Mouse (Mus musculus) kidney, postnatal 4 days (tissue): Measurements from ENCODE around the gene Fam45a.
A peak's percentile ranks its signal among the peaks of the same experiment; 100 is the strongest.

Experiments
- DNase-seq, 2 experiments: peaks; one replicate each; pipeline ENCODE4 v3.0.0; 2021; ENCODE audit warnings: mixed read lengths in 2 of 2

Fam45a gene

DNA sequence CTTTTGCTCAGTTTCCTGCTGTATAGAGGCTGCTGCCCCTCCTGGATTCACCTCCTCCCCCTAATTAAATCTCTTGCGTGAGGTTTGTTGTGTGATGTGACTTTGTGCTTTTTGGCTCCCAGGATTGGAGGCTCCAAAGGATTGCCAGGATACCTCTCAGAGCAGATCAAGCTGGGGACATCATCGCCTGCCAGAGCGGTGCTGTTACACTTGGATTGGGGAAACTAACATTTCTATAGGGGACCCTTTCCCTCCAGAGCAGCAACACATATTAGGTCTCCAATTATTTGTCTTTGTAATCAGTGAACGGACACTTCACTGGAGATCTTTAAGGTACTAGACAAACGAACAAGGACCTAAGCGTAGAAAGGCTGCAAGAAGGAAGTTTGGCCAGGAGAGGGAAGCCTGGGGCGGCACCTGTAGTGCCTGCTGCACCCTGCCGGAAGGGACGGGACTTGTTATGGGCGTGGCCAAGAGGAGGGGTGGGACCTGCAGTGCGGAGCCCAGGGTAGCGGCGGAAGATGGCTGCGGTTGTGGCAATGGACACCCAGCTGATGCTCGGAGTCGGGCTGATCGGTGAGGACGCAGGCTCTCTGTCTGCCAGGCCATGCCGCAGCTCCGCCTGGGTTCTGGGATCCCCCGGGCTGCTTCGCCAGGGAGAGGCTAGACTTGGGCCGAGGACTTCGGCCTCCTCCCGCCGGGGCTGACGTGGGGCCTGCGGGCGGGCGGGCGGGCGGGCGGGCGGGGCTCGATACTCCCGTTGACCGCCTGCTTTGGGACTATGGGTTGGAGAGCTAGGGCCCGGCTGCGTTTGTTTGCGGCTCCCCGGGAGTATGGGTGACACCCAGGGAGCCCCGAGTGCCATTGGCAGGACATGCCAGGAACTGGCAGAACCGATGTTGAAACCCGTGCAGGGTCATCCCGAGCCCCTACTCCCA lies at the start of gene Fam45a:
Fam45a (plus strand) TSS at position 488 of the 938 bp plus-strand sequence.
- DNase-seq, result peak; percentile 92 to 96

DNA sequence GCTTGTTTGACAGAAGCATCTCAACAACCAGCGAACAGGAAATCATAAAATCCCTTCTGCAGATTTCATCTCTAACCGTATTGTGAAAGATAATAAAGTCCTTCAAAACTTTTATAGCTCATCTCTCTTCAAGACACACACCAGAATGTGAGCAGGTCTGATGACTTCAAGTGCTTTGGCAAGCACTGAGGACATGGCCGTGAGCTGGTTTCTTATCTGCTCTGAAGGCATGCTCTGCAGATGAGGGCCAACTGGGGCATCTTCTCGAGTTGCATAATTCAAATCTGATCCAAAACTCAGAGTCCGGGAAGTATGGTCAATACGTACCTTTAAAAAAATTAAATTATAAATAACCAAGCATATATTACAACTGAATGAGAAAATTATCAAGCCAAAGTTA lies 38.0 kb upstream of the Fam45a start:
- no peak for DNase-seq

DNA sequence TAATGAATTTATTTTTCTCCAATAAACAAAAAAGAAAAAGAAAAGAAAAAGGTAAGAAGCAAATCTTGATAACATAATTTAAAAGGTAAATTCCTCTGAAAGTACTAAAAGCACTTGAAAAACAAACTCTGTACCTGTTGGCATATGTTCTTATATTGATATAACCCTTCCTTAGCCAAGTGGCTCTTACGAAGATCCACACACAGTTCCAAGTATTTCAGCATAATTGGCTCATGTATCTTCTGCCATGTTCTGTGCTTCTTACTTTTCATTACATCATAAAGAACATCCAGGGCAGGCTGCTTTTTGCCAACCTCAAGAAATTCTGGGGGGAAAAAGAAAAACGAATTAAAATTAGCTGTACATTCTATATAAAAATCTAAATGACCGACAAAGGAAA lies 29.4 kb upstream of the Fam45a start:
- DNase-seq, result no peak

DNA sequence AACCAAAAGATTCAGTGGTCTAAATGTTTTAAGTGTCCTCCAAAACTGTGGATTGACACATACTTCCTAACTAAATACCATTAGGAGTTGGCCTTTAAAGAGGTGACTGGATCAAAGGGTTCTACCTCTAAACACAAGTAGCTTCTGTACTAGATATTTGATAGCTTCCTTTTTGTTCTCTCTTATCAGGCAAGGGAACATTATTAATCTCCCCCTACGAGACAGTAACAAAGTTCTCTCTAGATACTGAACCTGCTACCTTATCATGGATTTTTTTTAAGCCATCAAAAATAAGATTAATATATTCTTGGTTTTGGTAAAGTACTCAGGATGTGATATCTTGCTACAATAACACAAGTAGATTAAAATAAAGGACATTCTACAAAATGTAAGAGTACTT lies 26.7 kb upstream of the Fam45a start:
- DNase-seq, result no peak

DNA sequence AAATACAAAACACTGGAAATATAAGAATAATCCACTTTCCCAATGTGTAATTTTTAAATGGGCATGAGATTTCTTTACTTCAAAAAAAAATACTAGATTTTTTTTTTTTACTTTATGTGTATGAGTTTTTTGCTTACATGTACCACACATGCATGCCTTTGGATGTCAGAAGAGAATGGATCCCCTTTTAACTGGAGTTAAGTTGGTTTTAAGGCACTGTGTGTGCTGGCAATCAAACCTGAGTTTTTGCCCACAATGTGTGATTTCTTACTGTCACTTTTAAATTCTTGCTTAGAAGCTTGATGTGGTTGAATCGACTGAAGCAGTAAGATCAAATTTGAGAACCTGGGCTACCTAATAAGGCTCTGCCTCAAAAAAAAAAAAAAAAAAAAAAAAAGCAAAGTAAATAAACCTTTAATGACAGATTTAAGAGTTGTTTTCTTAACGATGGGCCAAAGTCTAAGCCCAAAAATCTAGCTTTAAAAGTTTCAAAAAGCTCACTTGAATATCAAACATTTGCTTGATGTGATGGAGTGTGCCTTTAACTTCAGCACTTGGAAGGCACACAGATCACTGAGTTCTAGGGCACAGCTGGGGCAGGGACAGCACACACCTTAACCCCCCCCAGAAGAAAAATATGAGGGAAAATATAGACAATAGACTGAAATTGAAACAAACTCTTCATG lies 23.8 kb upstream of the Fam45a start:
- no peak for DNase-seq

DNA sequence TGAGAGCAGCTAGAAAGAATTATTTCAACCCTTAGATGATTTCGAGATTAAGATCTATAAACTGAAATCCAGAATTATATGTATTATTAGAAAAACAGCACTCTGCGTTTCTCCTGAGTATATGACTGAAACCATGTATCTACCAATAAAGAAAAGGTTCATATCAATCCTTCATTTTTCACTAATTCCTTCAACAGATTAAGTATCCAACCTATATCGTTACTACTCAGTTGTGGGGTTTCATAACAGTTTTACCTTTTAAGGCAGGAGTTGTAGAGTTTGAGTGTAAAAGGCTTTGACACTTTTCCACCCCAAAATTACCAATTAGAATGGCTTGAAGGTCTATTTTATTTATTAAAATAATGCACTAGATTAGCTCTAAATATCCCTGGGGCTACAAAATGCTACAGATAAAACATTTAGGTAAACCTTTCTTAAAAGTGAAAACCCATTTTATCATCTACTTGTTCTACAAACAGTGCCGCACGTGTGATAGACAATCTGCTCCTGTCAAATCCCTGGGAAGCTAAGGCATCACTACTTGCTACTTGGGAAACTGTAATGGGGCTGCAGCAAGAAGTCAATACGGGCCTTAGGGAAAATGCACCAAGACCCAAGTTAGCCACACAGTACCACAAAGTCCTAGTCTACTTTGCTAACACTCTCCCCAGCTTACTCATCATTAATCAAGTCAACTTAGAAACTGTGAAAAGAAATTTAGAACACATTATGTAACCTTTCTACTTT lies 23.0 kb upstream of the Fam45a start:
- DNase-seq, result no peak

DNA sequence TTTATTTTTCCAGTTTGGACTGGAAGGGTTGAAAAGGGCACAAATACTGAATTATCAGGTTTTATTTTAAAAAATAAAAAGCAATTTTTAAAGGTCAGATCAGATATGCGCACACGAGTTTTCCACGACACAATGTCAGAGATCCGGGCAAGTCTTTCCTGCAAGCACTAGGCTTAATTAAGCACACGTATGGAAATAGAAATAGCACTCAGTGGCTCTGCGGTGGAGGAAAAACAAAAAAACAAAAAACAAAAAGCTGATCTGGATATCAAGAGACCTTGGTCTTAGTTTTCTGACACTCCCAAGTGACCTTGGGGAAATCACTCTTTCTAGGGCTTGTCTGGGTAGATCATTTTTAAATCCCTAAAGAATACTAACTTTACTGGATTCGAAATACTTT lies 21.9 kb upstream of the Fam45a start:
- no peak for DNase-seq

DNA sequence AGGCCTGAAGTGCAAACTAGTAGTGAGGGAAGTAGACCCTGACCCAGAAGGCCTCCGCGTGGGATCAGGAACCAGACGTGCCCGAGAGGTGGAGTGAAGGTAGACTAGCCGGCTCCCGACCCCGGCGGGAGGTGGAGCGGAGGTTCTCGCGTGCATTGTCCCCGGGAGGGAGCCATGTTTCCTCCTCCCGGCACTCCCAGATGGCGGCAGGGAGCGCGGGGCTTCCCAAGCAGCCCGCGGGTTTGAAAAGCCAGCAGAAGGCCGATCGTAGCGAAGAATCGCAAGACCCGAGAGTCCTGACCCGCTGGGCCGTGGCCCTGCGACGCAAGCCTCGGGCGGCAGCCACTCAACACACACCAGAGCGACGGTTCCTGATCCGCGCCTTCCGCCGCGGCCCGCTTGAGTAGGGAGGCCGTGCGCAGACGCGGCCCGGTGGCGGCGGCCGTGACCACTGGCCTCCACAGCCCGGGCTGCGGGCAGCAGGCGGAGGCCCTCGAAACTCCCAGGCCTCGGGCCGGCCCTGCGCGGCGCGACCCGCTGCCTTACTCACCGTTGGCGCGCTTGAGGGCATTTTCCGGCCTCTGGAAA lies 21.4 kb upstream of the Fam45a start:
- peak; percentile 66 to 83 for DNase-seq

DNA sequence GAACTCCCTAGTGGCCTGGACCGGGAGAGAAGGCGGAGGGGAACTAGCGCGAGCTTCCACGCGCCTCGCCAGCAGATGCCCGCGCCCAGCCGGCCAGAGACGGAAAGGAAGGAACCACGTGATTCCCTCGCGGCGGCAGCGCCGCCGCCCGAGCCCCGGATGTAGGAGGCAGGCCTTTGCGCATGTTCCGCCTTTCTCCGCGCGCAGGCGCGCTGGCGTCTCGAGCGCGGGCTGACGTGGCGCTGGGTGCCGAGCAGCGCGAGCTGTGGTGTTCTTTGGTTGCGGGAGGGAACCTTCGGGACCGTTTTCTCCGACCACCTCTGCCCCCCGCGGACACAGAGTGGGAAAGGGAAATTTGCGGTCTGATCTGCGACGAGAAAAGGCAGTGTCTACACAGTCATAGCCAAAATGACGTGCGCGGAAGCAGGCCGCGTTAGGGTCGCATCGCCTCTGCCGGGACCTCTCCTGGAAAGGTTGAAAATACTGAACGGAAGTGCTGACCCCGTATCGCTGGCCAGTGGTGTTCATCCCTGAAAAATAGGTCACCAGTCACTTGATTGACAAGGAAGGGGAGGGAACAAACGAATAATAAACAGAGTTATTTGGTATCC lies 20.7 kb upstream of the Fam45a start, which contains the start of gene Eif3a:
Eif3a (minus strand) TSS at position 108 of the 611 bp plus-strand sequence.
- peak; percentile 95 to 97 for DNase-seq

DNA sequence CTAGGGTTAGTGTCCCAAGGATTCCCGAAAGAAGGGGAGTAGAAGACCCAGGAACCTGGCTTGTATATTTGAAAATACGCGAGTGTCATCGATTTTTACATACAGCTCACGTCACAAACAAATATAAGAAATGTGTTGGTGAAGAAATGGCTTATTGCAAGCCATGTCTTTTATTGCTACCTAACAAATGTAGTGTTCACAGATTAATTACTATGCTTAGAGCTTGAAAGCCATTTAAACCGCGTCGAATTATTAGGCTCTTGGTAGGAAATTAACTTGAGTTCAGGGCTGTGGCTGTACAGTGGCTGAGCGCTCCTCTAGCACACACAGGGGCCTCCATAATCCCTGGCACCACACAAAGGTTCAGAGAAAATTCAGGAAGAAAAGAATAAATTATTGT lies 20.2 kb upstream of the Fam45a start:
- no peak for DNase-seq

DNA sequence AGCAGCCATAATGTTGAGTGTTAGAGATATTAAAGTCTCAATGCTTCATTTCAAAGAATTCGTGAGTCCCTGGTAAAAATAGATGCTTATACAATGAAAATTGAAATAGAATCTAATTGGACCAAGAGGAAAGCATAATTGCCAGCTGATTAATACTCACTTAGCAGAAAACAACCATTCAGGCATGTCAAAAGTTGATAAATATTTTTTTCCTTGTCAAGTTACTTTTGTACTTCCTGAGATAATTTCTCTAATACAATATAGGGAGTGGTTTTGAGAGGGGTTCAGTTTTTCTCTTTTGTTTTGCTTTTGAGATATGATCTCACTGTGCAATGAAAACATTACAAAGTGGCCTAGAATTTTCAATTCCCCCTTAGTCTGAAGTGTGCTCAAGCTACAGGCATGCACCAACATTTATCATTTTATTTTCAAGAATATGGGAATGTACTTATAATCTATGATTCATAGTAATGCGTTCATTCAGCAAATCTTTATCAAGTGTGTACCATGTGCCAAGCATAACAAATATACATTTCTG lies 18.1 kb upstream of the Fam45a start:
- DNase-seq, result no peak

DNA sequence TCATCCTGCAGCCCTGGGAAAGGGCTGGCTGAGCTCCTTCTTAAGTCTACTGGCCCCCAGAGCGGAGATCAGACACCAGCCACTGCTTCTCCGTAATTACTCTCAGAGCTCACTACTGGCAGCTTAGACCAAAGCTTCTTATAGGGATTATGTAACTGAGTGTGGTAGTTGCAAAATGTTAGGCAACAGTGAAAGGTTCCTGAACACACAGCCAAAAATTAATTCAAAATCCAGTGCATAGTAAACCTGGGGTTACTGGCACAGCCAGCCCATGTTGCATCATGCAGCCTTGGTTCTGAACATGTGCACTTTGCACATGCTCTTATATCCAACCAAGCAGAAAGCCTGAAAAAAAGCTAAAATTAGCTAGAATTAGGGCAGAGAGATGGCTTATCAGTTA lies 16.1 kb upstream of the Fam45a start:
- no peak for DNase-seq

DNA sequence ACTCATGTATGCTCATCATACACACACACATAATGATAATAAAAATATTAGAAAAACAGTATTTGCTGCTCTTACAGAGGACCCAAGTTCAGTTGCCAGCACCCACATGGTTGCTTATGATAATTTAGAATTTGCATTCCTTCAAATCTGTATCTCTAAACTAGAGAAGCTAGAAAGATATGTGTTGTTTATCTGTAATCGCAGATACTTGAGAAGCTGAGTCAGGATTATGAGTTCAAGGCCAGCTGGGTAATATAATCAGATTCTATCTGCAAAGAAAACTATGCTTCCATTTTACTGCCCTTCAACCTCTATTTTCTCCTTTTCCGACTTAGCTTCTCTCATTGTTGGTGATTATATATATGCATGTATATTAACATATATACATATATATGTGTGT lies 14.0 kb upstream of the Fam45a start:
- DNase-seq, result no peak

DNA sequence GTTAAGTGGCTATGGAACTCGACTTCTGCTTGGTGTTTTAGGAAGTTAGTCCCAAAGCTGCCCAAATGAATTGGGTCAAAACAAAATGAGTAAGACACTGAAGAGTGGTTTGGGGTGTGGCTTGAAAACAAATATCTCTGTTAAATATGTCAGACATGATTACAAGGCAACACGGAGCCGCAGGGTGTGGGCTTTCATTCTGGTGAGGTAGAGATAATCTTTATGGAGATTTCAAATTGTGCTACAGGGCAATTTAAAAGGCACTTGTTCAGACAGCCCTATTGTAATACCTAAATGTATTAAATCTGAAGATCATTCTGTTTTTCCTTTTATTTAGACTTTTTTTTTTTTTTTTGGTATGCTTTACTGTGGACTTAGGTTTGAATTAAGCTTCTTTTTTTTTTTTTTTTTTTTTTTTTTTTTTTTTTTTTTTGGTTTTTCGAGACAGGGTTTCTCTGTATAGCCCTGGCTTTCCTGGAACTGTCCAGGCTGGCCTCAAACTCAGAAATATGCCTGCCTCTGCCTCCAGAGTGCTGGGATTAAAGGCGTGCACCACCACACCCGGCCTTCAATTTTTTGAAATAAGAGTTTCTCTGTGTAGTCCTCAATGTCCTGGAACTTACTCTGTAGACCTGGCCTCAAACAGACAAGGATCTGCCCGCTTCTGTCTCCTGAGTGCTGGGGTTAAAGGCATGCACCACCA lies 11.4 kb upstream of the Fam45a start:
- DNase-seq, result no peak

DNA sequence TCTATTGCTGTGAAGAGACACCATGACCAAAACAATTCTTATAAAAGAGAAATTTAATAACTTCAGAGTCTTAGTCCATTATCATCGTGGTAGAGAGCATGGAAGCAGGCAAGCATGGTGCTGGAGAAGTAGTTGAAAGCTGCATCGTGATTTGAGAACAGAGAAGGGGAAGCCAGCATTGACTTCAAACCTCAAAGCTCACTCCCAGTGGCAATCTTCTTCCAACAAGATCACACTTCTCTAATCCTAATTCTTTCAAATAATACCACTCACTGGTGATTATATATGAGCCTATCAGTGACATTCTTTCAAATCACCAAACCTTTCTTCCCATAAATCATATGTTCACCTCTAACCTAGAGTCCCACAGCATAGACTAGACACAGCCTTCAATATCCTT lies 6.5 kb upstream of the Fam45a start:
- no peak for DNase-seq

DNA sequence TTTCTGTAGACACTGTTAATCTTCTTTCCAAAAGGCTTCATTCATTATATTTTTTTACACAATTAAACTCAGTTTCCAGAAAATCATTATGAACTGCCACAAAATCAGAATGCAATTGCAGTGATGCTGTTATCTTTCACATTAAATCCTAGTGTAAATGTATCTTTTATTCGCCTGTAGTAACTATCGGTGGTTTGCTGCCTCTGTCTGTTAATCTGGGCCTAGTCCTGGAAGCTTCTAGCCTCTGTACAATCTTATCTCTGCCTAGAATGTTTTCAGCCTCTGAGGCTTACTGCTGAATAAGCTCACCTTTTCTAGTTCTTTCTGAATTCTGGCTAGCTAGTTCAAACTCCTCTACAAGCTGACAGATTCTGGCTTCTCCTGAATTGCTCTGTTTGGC lies 1.5 kb upstream of the Fam45a start:
- no peak for DNase-seq

DNA sequence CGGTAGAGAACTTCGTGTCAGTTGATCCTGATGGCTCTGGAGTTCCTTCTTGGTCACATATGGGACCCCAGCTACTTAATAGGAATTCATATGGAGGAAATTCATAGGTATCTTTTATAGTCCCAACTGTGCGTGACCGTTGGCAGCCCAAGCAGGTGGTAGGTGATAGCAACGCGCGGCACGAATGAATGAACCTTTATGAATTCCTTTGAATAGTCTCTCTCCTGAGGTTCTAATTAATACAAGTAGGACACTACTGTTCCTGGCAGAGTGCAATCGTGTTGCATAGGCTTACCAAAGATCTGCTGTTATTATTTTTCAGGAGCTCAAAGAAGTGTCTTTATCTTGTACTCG lies 628 bp downstream of the Fam45a start:
- DNase-seq, result no peak

DNA sequence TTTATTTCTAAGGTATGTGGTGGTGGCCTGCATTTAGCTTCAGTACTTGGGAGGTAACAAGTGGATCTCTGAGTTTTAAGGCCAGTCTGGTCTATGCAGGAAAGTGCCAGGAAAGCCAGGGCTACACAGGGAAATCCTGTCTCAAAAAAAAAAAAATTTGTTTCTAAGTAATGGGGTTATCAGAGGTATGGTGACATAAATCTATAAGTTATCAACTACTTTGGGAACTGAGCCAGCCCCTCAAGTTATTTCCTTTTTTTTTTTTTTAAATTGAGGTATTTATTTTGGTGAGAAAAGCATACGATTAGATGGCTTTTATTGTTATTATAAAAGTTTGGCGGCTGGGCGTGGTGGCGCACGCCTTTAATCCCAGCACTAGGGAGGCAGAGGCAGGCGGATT lies 1.7 kb downstream of the Fam45a start:
- DNase-seq, result no peak

DNA sequence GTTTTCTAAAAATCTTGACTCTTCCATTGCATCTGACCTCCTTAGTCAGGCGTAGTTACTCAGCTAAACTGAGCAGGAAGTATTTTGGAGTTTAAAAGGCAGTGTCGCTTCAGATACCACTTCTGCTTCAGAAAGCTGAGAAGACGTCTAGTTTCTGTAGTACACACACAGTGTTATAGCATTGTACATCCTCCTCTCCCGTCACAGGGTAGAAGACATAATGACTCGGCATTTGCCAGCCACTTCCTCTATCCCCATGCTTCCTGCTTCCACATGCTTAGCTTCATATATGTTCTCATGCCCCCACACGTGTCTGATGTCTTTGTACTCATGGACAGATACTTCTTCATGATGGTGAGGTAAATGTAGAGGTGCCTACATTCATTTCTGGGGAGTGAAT lies 7.3 kb downstream of the Fam45a start:
- DNase-seq, result no peak

DNA sequence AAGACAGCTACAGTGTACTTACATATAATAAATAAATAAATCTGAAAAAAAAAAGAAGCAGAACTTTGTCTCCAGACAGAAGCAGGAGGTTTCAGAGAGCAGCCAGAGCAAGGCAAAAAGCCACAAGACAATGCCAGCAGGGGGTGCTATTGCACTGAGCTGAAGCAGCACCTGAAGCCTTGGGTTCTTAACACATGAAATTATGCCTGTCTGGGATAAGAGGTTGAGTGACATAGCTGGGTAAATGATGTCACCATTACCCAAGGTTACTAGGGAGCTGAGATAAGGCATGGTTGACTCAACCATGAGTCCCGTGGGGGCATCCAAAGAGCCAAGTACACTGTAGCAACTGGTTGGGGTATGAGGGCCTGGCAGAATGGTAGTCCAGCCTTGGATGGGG lies 26.4 kb downstream of the Fam45a start:
- DNase-seq, result peak; percentile 84 to 85

DNA sequence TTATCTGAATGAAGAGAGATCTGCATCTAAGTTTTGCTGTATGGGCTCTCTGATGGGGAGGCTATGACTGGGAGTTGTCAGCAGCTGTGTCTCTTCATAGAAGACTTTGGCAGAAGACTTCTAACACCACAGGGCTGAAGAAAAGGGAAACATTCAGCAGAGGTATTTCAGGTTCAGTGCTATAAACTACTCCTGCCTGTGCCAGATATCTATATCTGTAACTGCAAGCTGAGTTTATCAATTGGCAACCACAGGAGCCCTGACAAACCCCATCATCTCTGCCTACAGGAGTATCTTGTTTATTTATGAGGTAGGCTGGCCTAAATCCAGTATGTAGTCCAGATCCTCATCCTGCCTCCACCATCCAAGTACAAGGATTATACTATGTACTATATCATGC lies 31.9 kb downstream of the Fam45a start:
- no peak for DNase-seq

DNA sequence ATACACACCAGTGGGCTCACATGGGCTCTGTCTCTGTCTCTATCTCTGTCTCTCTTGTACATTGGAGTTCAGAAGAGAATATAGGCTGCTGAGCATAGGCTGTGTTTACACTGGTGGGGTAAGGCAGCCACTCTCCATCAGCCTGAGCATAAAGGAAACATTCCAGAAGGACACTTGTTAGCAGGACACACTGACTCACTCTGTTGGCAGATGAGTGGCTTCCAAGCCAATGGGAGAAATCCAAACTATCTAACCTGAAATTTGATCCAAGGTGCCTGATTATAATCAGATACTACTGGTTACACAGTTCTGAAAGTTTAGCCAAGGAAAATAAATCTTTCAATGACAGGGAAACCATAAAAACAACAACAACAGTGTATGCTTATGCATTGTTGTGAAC lies 34.3 kb downstream of the Fam45a start:
- DNase-seq, result no peak
